Mouse (Mus musculus): ENCODE measurements around the gene Edrf1. TPM values are rescaled to one million over a fixed set of nuclear protein-coding genes. Genes with fewer than 3 reads are reported as not detected.
"Not testable (repeated sequence)": the region's sequence is repeated elsewhere in the genome, so short reads cannot be mapped to it uniquely, and the experiment has no call there.

Gene Edrf1
- total RNA-seq, 2 experiments from 2014 or later: 7.0 to 8.0 TPM

- intact Hi-C loops (cut with DNase I; ENCODE audit: low total_unique reads): no loop called here
- peak; percentile 82 for DNase-seq
Measured at GRCm38 (mm10) chr7:133636738-133637352, 498 bp upstream of the Edrf1 start.

DNA sequence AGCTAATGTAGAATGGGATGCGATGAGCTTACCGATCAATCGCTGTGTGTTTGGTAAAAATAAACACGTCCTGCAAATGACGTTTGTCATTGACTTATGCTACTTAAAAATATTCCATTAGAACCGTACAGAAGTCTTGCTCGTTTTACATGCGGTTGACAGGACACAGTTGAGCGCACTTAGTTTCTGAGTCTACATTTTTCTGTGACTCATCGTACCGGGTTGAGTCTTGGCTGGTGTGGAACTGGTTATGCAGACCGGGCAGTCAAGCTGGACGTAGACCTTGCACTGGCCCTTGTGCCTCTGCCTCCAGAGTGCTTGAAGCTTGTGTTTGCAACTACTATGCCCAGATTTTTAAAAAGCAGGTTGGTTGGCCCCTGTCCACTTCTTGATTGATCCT is 963 bp downstream of the Edrf1 start:
- intact Hi-C loops (cut with DNase I; ENCODE audit: low total_unique reads): no loop called here
- no peak for DNase-seq

GRCm38 (mm10) chr7:133638821-133639220 is 1.5 kb downstream of the Edrf1 start:
- intact Hi-C loops (cut with DNase I; ENCODE audit: low total_unique reads): no loop called here

DNA sequence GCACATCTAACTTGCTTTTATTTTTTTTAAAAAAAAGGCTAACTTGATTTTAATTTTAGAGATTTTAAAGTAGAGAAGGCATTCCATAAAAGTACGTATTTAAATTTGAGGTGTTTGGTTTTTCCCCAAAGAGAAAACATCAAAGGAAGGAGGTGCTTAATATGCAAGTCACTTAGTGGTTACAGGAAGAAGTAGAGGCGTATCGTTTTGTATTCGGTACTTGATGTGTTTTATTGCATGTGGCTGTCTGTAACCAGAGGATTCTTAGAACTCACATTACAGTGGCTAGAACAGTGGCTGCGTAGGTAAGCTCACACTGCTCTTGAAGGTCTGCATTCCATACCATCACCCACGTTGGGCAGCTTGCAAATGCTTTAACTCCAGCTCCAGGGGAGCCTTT is 8.4 kb downstream of the Edrf1 start:
- intact Hi-C loops (cut with DNase I; ENCODE audit: low total_unique reads): no loop called here
- no peak for DNase-seq

More at GRCm38 (mm10) chr7:133638821-133639220, 1.5 kb downstream of the Edrf1 start:
- no peak for DNase-seq

GRCm38 (mm10) chr7:133662467-133662866 is 25.1 kb downstream of the Edrf1 start:
- intact Hi-C loops (cut with DNase I; ENCODE audit: low total_unique reads): no loop called here
- no peak for DNase-seq

GRCm38 (mm10) chr7:133669071-133669470 is 31.7 kb downstream of the Edrf1 start:
- intact Hi-C loops (cut with DNase I; ENCODE audit: low total_unique reads): no loop called here
- DNase-seq: no peak

DNA sequence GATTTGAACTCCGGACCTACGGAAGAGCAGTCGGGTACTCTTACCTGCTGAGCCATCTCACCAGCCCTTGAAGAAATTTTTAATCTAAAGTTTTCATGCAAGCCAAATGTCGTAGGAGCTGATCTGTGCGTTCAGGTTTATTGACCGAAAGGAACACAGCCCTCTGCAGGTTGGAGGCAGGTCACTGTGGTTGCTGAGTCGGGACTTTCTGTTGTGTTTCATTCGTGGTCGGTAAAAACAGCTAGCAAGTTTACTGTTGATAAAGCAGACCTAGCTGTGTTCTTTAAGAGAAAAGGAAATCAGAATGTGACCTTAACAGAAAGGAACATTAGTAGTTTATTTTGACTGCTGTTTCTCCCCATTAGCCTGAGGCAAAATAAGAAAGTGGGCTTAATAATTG is 32.6 kb downstream of the Edrf1 start:
- intact Hi-C loops (cut with DNase I; ENCODE audit: low total_unique reads): no loop called here
- no peak for DNase-seq

GRCm38 (mm10) chr7:133670846-133671245 is 33.5 kb downstream of the Edrf1 start:
- no peak for DNase-seq
- intact Hi-C loops (cut with DNase I; ENCODE audit: low total_unique reads): no loop called here

GRCm38 (mm10) chr7:133676002-133676401 is 38.7 kb downstream of the Edrf1 start:
- intact Hi-C loops (cut with DNase I; ENCODE audit: low total_unique reads): no loop called here

GRCm38 (mm10) chr7:133678716-133679115 is 41.4 kb downstream of the Edrf1 start:
- no peak for DNase-seq
- intact Hi-C loops (cut with DNase I; ENCODE audit: low total_unique reads): no loop called here

More at GRCm38 (mm10) chr7:133676002-133676401, 38.7 kb downstream of the Edrf1 start:
- no peak for DNase-seq

DNA sequence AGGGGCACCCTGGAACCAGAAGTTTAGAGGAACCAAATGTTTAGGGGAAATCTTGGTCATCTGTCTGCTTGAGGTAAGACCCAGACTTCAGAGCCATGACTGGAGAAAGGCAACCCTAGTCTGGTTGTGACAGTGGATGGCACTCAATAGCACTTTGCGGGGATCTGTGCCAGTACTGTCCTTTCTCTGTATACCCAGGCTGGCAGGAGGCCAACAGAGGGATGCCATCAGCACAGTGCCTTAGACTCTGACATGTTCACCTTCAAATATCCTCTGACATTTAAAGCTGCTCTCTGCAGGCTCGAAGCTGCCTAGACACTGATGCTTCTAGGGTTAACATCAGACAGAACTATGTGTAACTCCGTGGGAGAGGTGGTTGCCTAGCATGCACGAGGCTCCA is 42.1 kb downstream of the Edrf1 start:
- DNase-seq: no peak
- intact Hi-C loops (cut with DNase I; ENCODE audit: low total_unique reads): no loop called here

DNA sequence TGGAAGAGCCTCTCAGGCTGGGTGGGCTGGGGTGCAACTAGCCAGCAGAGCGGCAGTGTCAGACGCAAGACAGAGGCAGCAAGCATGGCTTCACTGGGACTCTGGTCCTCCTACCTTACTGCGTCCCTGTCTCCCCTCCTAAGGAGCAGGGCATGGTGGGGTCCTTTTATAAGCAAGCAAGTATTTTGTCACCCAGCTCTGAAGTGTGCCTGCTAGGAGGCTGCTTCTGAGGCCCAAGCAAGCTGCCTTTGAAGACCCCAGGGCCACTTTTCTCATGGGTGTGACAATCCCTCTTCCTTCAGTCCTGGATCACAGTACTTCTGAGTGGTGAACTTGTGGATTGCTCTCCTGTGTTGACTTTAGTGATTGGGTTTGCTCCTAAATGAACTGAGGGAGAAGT is 42.6 kb downstream of the Edrf1 start, which contains the start of gene Mmp21:
Gene Mmp21 (minus strand): TSS at position 101 of the 400 bp plus-strand sequence.
- no peak for DNase-seq
- intact Hi-C loops (cut with DNase I; ENCODE audit: low total_unique reads): no loop called here

DNA sequence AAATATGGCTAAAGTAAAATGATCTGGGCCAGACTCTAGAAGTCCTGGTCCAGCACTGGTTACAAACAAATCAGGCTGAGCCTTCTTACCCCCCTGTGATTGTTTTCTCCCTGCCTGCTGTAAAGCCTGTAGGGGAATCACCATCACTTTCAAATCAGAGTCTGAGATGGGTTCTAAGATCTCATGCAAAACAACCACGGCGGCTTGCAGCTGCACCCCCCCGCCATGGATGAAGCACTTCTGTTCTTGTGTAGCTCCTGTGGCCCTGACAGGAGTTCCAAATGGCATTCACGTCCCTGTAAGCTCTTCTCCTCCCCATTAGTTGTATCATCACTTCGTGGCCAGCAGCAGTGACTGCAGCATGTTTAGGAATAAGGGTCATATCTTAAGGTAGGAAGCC is 46.3 kb downstream of the Edrf1 start:
- intact Hi-C loops (cut with DNase I; ENCODE audit: low total_unique reads): no loop called here
- DNase-seq: no peak

DNA sequence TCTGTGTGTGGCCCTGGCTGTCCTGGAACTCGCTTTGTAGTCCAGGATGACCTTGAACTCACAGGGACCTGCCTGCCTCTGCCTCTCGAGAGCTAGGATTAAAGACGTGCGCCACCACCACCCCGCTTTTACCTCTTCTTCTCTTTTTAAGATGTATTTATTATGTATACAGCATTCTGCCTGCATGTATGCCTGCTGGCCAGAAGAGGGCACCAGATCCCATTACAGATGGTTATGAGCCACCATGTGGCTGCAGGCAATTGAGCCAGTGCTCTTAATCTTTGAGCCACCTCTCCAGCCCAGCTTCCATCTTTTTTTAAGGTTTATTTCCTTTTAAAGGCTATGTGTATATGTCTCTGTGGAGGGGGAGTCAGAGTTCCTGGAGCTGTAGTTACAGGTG is 46.8 kb downstream of the Edrf1 start:
- no peak for DNase-seq
- intact Hi-C loops (cut with DNase I; ENCODE audit: low total_unique reads): no loop called here

DNA sequence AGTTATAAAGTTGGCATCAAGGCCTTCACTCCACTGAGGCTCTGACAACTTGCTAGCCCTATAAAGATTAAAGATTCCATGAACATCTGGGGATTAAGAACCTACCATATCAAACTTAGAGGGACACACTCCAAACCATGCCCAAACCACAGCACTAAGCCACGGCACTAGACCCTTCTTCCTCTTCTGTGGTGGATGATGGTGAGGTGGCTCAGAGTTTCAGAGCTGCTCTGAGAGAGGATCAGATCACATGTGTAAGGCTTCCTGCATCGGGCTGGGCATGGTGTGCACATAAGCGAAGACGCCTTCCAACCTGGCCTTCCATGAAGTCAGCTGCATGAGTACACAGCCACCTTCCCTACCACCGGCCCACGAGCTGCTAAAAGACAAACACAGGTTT is 47.4 kb downstream of the Edrf1 start:
- no peak for DNase-seq
- intact Hi-C loops (cut with DNase I; ENCODE audit: low total_unique reads): no loop called here

GRCm38 (mm10) chr7:133685644-133686043 is 48.3 kb downstream of the Edrf1 start:
- intact Hi-C loops (cut with DNase I; ENCODE audit: low total_unique reads); DNase-seq: not testable (repeated sequence)

DNA sequence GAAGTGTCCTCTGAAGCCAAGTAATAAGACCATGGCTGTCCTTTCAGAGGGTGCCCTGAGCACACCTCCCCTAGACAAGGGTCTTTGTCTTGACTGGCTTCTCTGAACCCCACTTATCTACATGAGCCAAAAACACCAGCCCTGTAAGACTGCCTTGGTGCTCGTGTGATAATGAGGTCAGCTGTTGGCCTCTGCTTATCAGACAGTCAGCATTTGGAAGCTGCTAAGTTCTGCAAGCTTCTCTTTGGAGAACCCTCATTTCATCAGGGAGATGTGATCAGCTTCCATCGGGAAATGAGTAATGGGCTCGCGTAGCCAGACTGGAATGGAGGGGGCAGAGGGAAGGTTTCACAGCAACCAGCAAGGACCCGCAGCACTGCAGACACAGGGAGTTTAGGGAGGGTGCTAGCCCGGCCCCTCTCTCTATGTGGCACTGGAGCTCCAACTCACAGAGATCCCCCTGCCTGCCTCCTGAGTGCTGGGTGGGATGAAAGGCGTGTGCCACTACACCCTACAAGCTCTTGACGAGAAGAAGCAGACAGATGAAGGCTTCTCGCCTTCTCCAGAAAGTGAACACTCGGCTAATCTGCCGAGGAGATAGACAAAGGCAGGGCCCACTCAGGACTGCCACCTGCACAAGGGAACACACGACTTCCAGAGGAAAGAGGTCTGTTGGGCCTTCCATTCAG is 60.8 kb downstream of the Edrf1 start:
- intact Hi-C loops (cut with DNase I; ENCODE audit: low total_unique reads): no loop called here

GRCm38 (mm10) chr7:133699885-133700284 is 62.5 kb downstream of the Edrf1 start:
- no peak for DNase-seq
- intact Hi-C loops (cut with DNase I; ENCODE audit: low total_unique reads): no loop called here

More for the DNA sequence above, 60.8 kb downstream of the Edrf1 start:
- no peak for DNase-seq

GRCm38 (mm10) chr7:133701366-133701765 is 64.0 kb downstream of the Edrf1 start:
- DNase-seq: no peak
- intact Hi-C loops (cut with DNase I; ENCODE audit: low total_unique reads): no loop called here

DNA sequence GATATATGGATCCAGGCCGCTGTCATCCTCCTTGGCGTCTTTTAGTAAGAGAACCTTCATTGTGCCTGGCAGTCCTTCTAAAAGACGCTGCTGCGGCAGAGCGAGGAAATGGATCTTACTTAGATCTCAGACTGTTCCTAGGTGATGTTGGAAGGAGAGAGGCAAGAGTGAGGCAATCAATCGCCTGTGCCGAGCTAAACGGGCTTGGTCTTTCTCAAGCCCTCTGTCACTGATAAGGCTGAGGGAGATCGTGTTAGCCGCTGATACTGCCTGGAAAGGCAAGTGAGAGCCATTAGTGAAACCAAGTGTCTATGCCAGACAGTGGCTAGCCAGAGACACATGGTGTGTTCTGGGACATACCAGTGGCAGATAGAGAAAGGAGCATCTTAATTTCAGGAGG is 65.0 kb downstream of the Edrf1 start:
- intact Hi-C loops (cut with DNase I; ENCODE audit: low total_unique reads): no loop called here
- DNase-seq: no peak

DNA sequence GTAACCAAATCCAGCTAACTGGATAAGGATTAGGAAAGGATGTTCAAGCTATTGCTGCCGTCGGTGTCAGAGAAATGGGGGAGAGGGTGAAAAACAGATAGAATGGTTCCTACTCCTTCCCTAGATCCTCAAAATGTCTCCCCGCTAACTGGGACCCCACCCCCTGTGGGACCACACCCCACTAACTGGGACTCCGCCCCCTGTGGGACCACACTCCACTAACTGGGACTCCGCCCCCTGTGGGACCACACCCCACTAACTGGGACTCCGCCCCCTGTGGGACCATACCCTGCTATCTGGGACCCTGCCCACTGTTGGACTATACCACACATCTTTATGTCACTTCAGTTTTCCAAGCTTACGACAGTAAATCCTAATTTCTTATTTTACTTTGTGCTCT is 66.6 kb downstream of the Edrf1 start:
- intact Hi-C loops (cut with DNase I; ENCODE audit: low total_unique reads): no loop called here
- DNase-seq: no peak

Data from gastrocnemius, postnatal 14 days (tissue).